Mouse (Mus musculus) liver, embryonic 16.5 days (tissue): Measurements from ENCODE around the gene Gm38394. TPM values are rescaled to one million over a fixed set of nuclear protein-coding genes. Genes with fewer than 3 reads are reported as not detected.

Experiments
- ATAC-seq: fragments of 200-750 bp; cut with Nextera tagmentation; 2 replicates; pipeline ENCODE4 v1.8.0; 2017; ENCODE audit warnings: low read depth, mild to moderate bottlenecking, moderate number of reproducible peaks, moderate library complexity
- H3K27ac ChIP-seq: fragments of 300-500 bp; sonication (generic); 2 replicates; pipeline ENCODE4 v1.5.1; 2014; ENCODE audit warnings: mild to moderate bottlenecking, low read length
- H3K27me3 ChIP-seq: fragments of 300-500 bp; sonication (generic); 2 replicates; pipeline ENCODE4 v1.6.1; 2014; ENCODE audit warnings: low read depth, low read length, mixed read lengths; ENCODE audit not compliant: control insufficient read depth, insufficient read depth
- H3K36me3 ChIP-seq: fragments of 300-500 bp; sonication (generic); 2 replicates; pipeline ENCODE4 v1.6.1; 2014; ENCODE audit warnings: mild to moderate bottlenecking; ENCODE audit not compliant: control insufficient read depth, insufficient read depth
- H3K4me1 ChIP-seq: fragments of 300-500 bp; sonication (generic); 2 replicates; pipeline ENCODE4 v1.6.1; 2014; ENCODE audit warnings: low read depth, low read length, mixed read lengths; ENCODE audit not compliant: control insufficient read depth
- H3K4me2 ChIP-seq: fragments of 300-500 bp; sonication (generic); 2 replicates; pipeline ENCODE4 v1.6.1; 2014; ENCODE audit warnings: low read depth, low read length, mixed read lengths
- H3K4me3 ChIP-seq: fragments of 300-500 bp; sonication (generic); 2 replicates; pipeline ENCODE4 v1.5.1; 2014; ENCODE audit warnings: low read depth, mild to moderate bottlenecking, low read length
- H3K9ac ChIP-seq: fragments of 300-500 bp; sonication (generic); 2 replicates; pipeline ENCODE4 v1.6.1; 2014; ENCODE audit warnings: low read depth, low read length
- H3K9me3 ChIP-seq: fragments of 300-500 bp; sonication (generic); replicated peaks from 2 replicates; pipeline ENCODE4 v1.6.1; 2016; ENCODE audit warnings: low read length; ENCODE audit not compliant: control insufficient read depth
- WGBS: fragments of 180-500 bp; shearing (Covaris S2); extraction: QIAGEN DNeasy Blood & Tissue Kit; methylation state at CpG from one replicate; pipeline ENCODE4 v1.1.7; 2014; ENCODE audit not compliant: insufficient replicate concordance; 5-methylcytosine and 5-hydroxymethylcytosine counted together
- polyA plus RNA-seq: library from polyadenylated mRNA; unstranded; fragments of >200 nt; fragmentation: Nextera tagmentation; extraction: Ambion mirVana; gene quantifications from 2 replicates; pipeline ENCODE4 v1.2.1, GENCODE M21; 2015

The Gm38394 gene
- polyA plus RNA-seq, 1 experiment from 2014 or later: 1.4 TPM

DNA sequence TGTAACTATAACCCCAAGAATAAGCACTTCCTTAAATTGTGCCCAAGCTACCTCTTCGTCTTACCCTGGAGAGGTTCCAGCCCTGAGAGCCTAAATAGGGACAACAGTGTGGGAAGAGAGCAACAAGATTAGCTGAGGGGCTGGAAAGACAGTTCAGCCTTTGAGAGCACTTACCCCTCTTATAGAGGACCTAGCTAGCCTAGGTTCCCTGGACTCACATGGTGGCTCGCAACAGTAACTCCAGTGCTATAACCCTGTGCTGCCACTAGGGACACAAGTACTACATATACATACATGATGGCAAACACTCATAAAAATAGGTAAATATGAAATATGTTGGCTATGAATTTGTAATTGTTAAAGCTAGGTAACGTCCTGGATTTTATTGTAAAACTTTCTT, 47.3 kb downstream of the Gm38394 start:
- Histone ChIP-seq H3K27me3 (no peaks in the 10 kb centered on the region), H3K4me3 (no peak overlapping the region), H3K36me3 (no peaks in the 10 kb centered on the region), H3K4me2 (no peak overlapping the region), H3K9me3 (no peaks in the 10 kb centered on the region), H3K27ac (no peak overlapping the region), H3K4me1 (peaks cover 18% of the 10 kb centered on the region), H3K9ac (no peak overlapping the region)
- 62% methylated on average over 3 of the region's 3 CpGs for WGBS
- no peak for ATAC-seq

GRCm38 (mm10) chr1:133611436-133611835, 49.7 kb downstream of the Gm38394 start:
- Histone ChIP-seq H3K36me3 (peaks cover 18% of the 10 kb centered on the region), H3K27me3 (no peaks in the 10 kb centered on the region), H3K4me1 (peaks cover 4% of the 10 kb centered on the region), H3K27ac (no peak overlapping the region), H3K4me3 (no peak overlapping the region), H3K9ac (no peak overlapping the region), H3K4me2 (no peak overlapping the region), H3K9me3 (no peaks in the 10 kb centered on the region)
- no peak for ATAC-seq
- WGBS: 67% methylated on average over 1 of the region's 1 CpGs

DNA sequence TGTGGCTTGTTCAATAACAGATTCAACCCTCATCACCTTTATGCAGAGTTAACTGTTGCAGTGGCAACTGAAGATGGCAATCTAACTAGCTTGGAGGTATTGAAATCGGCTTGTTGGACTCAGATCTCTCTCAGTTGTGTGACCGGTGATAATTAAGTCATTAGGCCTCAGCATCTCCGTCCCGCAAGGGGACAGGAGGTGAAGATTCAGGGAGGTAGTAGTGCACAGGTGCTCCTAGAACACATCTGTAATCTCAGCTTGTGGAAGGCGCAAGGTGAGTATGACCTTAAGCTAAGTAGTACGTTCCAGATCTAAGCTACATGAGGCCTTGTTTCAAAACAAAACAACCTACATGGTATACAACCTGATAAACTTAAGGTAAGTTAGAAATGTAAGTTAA, 50.5 kb downstream of the Gm38394 start:
- 48% methylated on average over 6 of the region's 6 CpGs for WGBS

DNA sequence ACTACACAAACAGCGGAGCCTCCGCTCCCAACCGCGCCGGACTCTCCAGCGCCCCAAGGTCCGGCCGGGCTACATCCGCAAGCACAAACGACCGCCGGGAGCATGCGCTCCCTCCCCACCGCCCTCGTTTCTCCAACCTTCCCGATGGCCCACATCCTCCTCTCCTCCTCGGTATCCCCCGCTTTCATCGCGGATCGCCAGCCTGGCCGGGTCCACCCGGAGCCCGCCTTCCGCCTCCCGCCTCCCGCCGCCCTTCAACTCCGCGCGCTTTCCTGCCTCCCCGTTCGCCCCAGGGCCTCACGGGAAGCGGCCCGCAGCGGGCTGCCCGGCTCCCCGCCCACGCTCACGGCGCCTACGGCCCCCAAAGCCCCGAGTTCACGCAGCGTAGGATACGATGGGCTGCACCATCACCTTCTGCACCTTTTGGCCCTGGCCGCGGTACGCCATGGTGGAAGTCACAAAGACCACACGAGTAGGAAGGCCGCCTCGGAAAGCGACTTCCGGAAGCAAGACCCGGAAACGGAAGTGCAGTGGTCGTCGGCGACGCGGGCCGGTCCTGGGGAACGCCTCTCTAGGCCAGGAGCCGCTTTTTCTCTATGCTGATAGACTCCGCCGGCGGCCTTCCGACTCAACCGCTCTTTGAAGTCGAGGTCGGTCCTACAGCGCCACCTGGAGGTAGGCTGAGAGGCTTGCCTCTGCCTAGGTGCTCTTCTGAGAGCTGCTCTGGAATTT, 51.2 kb downstream of the Gm38394 start, which contains the start of gene Snrpe:
TSS of gene Snrpe (minus strand) at position 521 of the 732 bp plus-strand sequence.
- Histone ChIP-seq H3K4me1 (peaks cover 6% of the 10 kb centered on the region), H3K27ac (peak within 1 kb of the TSS; percentile 92), H3K9ac (peak within 1 kb of the TSS; percentile 90), H3K36me3 (peaks cover 32% of the 10 kb centered on the region), H3K9me3 (no peaks in the 10 kb centered on the region), H3K27me3 (no peaks in the 10 kb centered on the region), H3K4me3 (peak within 1 kb of the TSS; percentile 94), H3K4me2 (peak within 1 kb of the TSS; percentile 75)
- peak; percentile 97 for ATAC-seq
- WGBS: under 1% methylated on average over 73 of the region's 73 CpGs

More for the DNA sequence above, 50.5 kb downstream of the Gm38394 start:
- no peak for ATAC-seq
- H3K4me3 ChIP-seq: peak overlapping the region; percentile 94
- peaks cover 25% of the 10 kb centered on the region for H3K36me3 ChIP-seq
- H3K4me2 ChIP-seq: peak overlapping the region; percentile 45; the same call in 1 of the 2 replicates
- no peaks in the 10 kb centered on the region for H3K27me3 ChIP-seq
- 0 out of 2 replicates have a peak overlapping the region, but pooled peaks have one; percentile 32 for H3K9ac ChIP-seq
- peaks cover 4% of the 10 kb centered on the region for H3K4me1 ChIP-seq
- H3K27ac ChIP-seq: no peak overlapping the region
- H3K9me3 ChIP-seq: no peaks in the 10 kb centered on the region

DNA sequence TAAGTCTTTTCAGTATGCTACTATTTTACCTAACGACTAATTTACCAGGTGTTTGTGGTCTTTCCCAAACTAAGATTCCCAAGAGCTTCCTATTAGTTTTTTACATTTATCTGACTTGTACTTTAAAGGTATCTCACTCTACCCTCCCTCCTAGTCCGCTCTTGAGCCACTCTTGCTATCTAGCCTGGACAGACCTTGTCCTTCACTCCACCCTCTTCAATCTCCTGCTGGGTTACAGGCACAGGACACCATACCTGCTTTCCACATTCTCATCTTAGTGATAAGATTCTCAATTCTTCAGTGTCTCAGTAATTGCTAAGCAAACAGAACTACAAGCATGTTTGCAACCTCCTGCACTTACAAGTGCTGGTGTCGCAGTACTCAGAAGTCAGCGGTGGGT, 57.9 kb downstream of the Gm38394 start:
- Histone ChIP-seq H3K4me2 (no peak overlapping the region), H3K4me3 (no peak overlapping the region), H3K9me3 (no peaks in the 10 kb centered on the region), H3K4me1 (peaks cover 2% of the 10 kb centered on the region; the same call in 1 of the 2 replicates), H3K9ac (no peak overlapping the region), H3K27ac (no peak overlapping the region), H3K27me3 (no peaks in the 10 kb centered on the region), H3K36me3 (peaks cover 60% of the 10 kb centered on the region)
- 73% methylated on average over 4 of the region's 4 CpGs for WGBS
- ATAC-seq: peak; percentile 63

DNA sequence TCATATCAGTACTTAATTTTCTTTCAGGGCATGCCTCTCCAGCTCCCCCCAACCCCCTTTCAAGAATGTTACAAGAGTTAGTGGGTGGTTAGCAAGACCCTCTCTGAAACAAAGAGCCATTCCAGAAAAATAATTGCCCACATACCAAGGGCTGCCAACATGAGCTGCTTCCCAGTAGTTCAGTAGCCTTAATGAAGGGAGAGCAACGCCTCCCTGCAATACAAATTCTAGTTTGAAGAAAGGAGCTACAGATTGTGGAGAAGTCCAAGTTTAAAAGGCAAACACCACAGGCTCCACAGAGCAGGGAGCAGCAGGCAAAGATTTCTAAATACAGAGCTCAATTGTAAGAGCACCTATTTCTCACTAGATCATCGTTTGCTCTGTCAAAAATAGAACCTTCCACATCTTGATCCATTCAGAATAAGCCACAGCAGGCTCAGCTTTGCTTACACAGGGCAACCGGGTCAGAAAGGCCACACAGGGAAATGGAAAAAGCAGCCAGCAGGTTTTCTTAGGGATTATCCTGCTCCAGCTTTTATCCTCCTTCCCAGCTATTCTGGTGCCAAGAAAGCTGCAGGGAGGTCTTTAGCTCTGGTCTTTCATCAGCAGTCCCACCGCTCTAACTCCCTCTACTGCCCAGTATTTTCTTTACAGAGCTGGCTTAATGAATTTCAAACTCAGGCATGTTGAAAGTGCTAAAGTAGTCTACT, 64.7 kb downstream of the Gm38394 start:
- Histone ChIP-seq H3K9ac (no peak overlapping the region), H3K36me3 (0 out of 2 replicates have a peak, but pooled peaks cover 3% of the 10 kb centered on the region), H3K4me3 (no peak overlapping the region), H3K27me3 (no peaks in the 10 kb centered on the region), H3K27ac (no peak overlapping the region), H3K4me2 (no peak overlapping the region), H3K4me1 (no peaks in the 10 kb centered on the region), H3K9me3 (no peaks in the 10 kb centered on the region)
- 34% methylated on average over 4 of the region's 4 CpGs for WGBS
- ATAC-seq: no peak

DNA sequence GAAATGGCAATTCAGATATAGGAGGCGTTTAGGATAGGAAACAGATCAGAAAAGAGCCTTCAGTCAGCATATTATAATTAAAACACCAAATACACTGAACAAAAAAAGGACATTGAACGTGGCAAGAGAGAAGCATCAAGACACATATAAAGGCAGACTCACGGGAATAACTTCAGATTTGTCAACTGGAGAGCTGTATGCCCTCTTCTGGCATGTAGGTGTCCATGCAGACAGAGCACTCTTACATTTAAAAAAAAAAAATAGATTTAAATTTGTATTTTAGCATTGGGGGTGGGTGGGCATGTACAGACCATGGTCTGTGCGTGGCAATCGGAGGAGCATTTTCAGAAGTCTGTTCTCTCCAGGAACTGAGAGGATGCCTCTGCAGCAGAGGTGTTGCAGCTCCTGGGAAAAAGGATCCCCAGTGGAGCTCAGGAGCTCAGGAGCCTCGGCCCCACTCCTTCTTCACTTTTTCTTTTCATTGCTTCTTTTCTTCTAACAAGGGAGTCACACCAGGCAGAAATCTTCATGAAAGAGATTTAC, 75.1 kb downstream of the Gm38394 start:
- WGBS: 64% methylated on average over 6 of the region's 6 CpGs
- no peaks in the 10 kb centered on the region for H3K9me3 ChIP-seq
- no peak overlapping the region for H3K4me3 ChIP-seq
- H3K4me2 ChIP-seq: no peak overlapping the region
- no peak overlapping the region for H3K9ac ChIP-seq
- no peak overlapping the region for H3K27ac ChIP-seq
- no peaks in the 10 kb centered on the region for H3K4me1 ChIP-seq
- H3K27me3 ChIP-seq: no peaks in the 10 kb centered on the region
- no peaks in the 10 kb centered on the region for H3K36me3 ChIP-seq
- no peak for ATAC-seq

- H3K27me3 ChIP-seq: no peaks in the 10 kb centered on the region
- 18% methylated on average over 11 of the region's 11 CpGs for WGBS
These were observed 89.8 kb downstream of the Gm38394 start for GRCm38 (mm10) chr1:133571293-133571692.

More at GRCm38 (mm10) chr1:133571293-133571692, 89.8 kb downstream of the Gm38394 start:
- no peak for ATAC-seq
- H3K9ac ChIP-seq: no peak overlapping the region
- H3K4me1 ChIP-seq: no peaks in the 10 kb centered on the region
- no peaks in the 10 kb centered on the region for H3K9me3 ChIP-seq
- no peak overlapping the region for H3K4me3 ChIP-seq
- H3K4me2 ChIP-seq: no peak overlapping the region
- H3K36me3 ChIP-seq: no peaks in the 10 kb centered on the region
- no peak overlapping the region for H3K27ac ChIP-seq
